In the genomic region with DNA sequence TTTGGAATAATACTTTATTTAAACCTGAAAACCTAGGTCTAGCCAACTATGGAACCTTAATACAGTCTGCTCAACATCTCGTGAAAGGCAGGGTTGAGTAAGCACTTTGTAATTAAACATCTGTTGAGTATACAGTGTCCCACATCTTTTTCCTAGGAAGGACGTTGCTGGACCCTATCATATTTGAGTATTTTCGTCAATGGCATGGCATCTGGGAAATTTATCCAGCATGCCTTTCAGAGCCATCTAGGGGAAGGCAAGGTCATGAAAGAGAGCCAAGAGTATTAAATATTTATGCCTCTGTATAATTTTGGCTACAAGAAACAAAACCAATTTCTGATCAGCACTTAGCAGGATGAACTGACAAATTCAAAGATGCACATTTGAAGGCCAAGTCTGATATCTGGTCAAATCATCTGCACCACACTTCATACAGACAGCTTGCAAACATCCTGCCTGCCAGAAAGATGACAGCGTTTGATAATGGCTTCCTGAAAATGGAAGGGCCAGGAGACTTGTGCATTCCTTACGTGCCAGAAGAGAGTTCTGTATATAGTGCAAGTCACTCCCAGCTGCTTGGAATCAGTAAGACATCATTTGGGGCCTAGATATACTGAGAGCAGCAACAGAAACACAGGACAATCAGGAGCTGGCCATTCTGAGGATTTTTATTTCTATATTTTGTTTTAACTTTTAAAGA, we compare ENCODE assay signal across 20 mouse cellular contexts. TPM values are rescaled to one million over a fixed set of nuclear protein-coding genes. Genes with fewer than 3 reads are reported as not detected.
DNase-seq lines count a peak whose midpoint lies in the region; ATAC-seq lines count a peak whose summit lies in the region.
"Had no signal": no experiment of that assay in that cellular context is flagged by ENCODE, and none has a peak within 500 bp of the region (broad histone marks: within the 10 kb centered on the region; RNA-seq: fewer than 3 reads in every experiment).

No protein-coding gene starts in this region.

- peak overlapping the region; percentile 27 for H3K4me2 ChIP-seq in heart, embryonic 13.5 days
- no peak overlapping the region for H3K4me2 ChIP-seq in midbrain, embryonic 11.5 days
- no peak overlapping the region for H3K4me2 ChIP-seq in midbrain, embryonic 14.5 days (ENCODE audit: low read length)
- H3K4me2 ChIP-seq in lung, embryonic 16.5 days (ENCODE audit: low read depth, low read length) = no peak overlapping the region
- H3K4me2 ChIP-seq in hindbrain, embryonic 13.5 days = no peak overlapping the region
- H3K4me2 ChIP-seq: forebrain, embryonic 15.5 days; limb, embryonic 13.5 days; neural tube, embryonic 12.5 days had no signal

- H3K36me3 ChIP-seq in heart, embryonic 13.5 days = no peaks in the 10 kb centered on the region
- H3K36me3 ChIP-seq in heart, embryonic 10.5 days = no peaks in the 10 kb centered on the region
- H3K36me3 ChIP-seq in midbrain, embryonic 11.5 days (ENCODE audit: control insufficient read depth, insufficient read depth, low read length) = no peaks in the 10 kb centered on the region
- no peaks in the 10 kb centered on the region for H3K36me3 ChIP-seq in midbrain, embryonic 14.5 days (ENCODE audit: control insufficient read depth, insufficient read depth, low read length)
- no peaks in the 10 kb centered on the region for H3K36me3 ChIP-seq in lung, embryonic 16.5 days (ENCODE audit: control insufficient read depth, insufficient read depth, low read length)
- no peaks in the 10 kb centered on the region for H3K36me3 ChIP-seq in hindbrain, embryonic 13.5 days
- H3K36me3 ChIP-seq: forebrain, embryonic 15.5 days; limb, embryonic 13.5 days; neural tube, embryonic 12.5 days had no signal

- no peak overlapping the region for H3K9ac ChIP-seq in heart, embryonic 13.5 days
- no peak overlapping the region for H3K9ac ChIP-seq in midbrain, embryonic 11.5 days (ENCODE audit: low read length)
- H3K9ac ChIP-seq in midbrain, embryonic 14.5 days (replicated peaks; ENCODE audit: low read length) = no peak overlapping the region
- H3K9ac ChIP-seq in lung, embryonic 16.5 days (ENCODE audit: low read length) = no peak overlapping the region
- H3K9ac ChIP-seq in hindbrain, embryonic 13.5 days = no peak overlapping the region
- H3K9ac ChIP-seq: forebrain, embryonic 15.5 days; limb, embryonic 13.5 days; neural tube, embryonic 12.5 days had no signal

- DNase-seq in heart, embryonic 10.5 days (ENCODE audit: low spot score) = no peak
- peak; percentile 53 for DNase-seq in midbrain, embryonic 11.5 days (ENCODE audit: low spot score, missing footprints)
- no peak for DNase-seq in midbrain, embryonic 14.5 days
- peak; percentile 15 for DNase-seq in yolk sac, embryonic 10.5 days (ENCODE audit: low spot score)
- DNase-seq in layer of hippocampus, postnatal 36 days = no peak
- DNase-seq: adrenal gland, postnatal 25 days; cerebellum, adult 9-11 months; gastrocnemius, postnatal 10 days; heart, postnatal 14 days; right cerebral cortex, postnatal 4 days; thymus, postnatal 4 days had no signal

- H3K27ac ChIP-seq in heart, embryonic 13.5 days (replicated peaks) = peak overlapping the region; percentile 67; the same call in 1 of the 2 replicates
- H3K27ac ChIP-seq in heart, embryonic 10.5 days = no peak overlapping the region
- H3K27ac ChIP-seq in midbrain, embryonic 11.5 days (ENCODE audit: low read depth, low read length) = no peak overlapping the region
- H3K27ac ChIP-seq in midbrain, embryonic 14.5 days (replicated peaks; ENCODE audit: low read depth, low read length) = no peak overlapping the region
- no peak overlapping the region for H3K27ac ChIP-seq in lung, embryonic 16.5 days (ENCODE audit: low read length)
- no peak overlapping the region for H3K27ac ChIP-seq in hindbrain, embryonic 13.5 days
- H3K27ac ChIP-seq: forebrain, embryonic 15.5 days; limb, embryonic 13.5 days; macrophage; neural tube, embryonic 12.5 days had no signal

- WGBS in heart, embryonic 13.5 days = 11% methylated on average over 5 of the region's 5 CpGs
- WGBS in heart, embryonic 10.5 days = 34% methylated on average over 5 of the region's 5 CpGs
- WGBS in midbrain, embryonic 11.5 days = 79% methylated on average over 5 of the region's 5 CpGs
- 82% methylated on average over 5 of the region's 5 CpGs for WGBS in midbrain, embryonic 14.5 days
- 20% methylated on average over 5 of the region's 5 CpGs for WGBS in lung, embryonic 16.5 days
- WGBS in hindbrain, embryonic 13.5 days = 80% methylated on average over 5 of the region's 5 CpGs

- H3K9me3 ChIP-seq in heart, embryonic 13.5 days = no peaks in the 10 kb centered on the region
- no peaks in the 10 kb centered on the region for H3K9me3 ChIP-seq in heart, embryonic 10.5 days
- no peaks in the 10 kb centered on the region for H3K9me3 ChIP-seq in midbrain, embryonic 11.5 days (ENCODE audit: control insufficient read depth, low read length)
- no peaks in the 10 kb centered on the region for H3K9me3 ChIP-seq in midbrain, embryonic 14.5 days (ENCODE audit: control insufficient read depth, low read length)
- H3K9me3 ChIP-seq in lung, embryonic 16.5 days (ENCODE audit: control insufficient read depth, low read length) = no peaks in the 10 kb centered on the region
- H3K9me3 ChIP-seq in hindbrain, embryonic 13.5 days = no peaks in the 10 kb centered on the region
- H3K9me3 ChIP-seq: forebrain, embryonic 15.5 days; limb, embryonic 13.5 days; neural tube, embryonic 12.5 days had no signal

- no peaks in the 10 kb centered on the region for H3K27me3 ChIP-seq in heart, embryonic 13.5 days (replicated peaks)
- H3K27me3 ChIP-seq in heart, embryonic 10.5 days (ENCODE audit: insufficient read depth, poor library complexity, severe bottlenecking) = no peaks in the 10 kb centered on the region
- no peaks in the 10 kb centered on the region for H3K27me3 ChIP-seq in midbrain, embryonic 11.5 days (ENCODE audit: control insufficient read depth, insufficient read depth, low read length)
- H3K27me3 ChIP-seq in midbrain, embryonic 14.5 days (ENCODE audit: control insufficient read depth, insufficient read depth, low read length) = no peaks in the 10 kb centered on the region
- no peaks in the 10 kb centered on the region for H3K27me3 ChIP-seq in lung, embryonic 16.5 days (ENCODE audit: control insufficient read depth, insufficient read depth, low read depth, low read length)
- H3K27me3 ChIP-seq in hindbrain, embryonic 13.5 days = no peaks in the 10 kb centered on the region
- H3K27me3 ChIP-seq: forebrain, embryonic 15.5 days; limb, embryonic 13.5 days; neural tube, embryonic 12.5 days had no signal

- H3K4me1 ChIP-seq in heart, embryonic 13.5 days = peaks cover 13% of the 10 kb centered on the region
- no peaks in the 10 kb centered on the region; the same call in 1 of the 2 replicates for H3K4me1 ChIP-seq in heart, embryonic 10.5 days
- H3K4me1 ChIP-seq in midbrain, embryonic 11.5 days (ENCODE audit: control insufficient read depth, insufficient read depth, low read length) = no peaks in the 10 kb centered on the region
- H3K4me1 ChIP-seq in midbrain, embryonic 14.5 days (ENCODE audit: control insufficient read depth, insufficient read depth, low read length) = no peaks in the 10 kb centered on the region
- no peaks in the 10 kb centered on the region for H3K4me1 ChIP-seq in lung, embryonic 16.5 days (replicated peaks; ENCODE audit: control insufficient read depth, insufficient read depth, low read length)
- no peaks in the 10 kb centered on the region for H3K4me1 ChIP-seq in hindbrain, embryonic 13.5 days (replicated peaks)
- H3K4me1 ChIP-seq: forebrain, embryonic 15.5 days; limb, embryonic 13.5 days; neural tube, embryonic 12.5 days had no signal

- no peak for ATAC-seq in heart, embryonic 13.5 days (ENCODE audit: extremely low read depth, insufficient number of reproducible peaks, low FRiP score, low TSS enrichment)
- no peak for ATAC-seq in midbrain, embryonic 11.5 days (ENCODE audit: low FRiP score)
- no peak for ATAC-seq in midbrain, embryonic 14.5 days (ENCODE audit: low FRiP score, low TSS enrichment)
- ATAC-seq in lung, embryonic 16.5 days (ENCODE audit: low read depth) = peak; percentile 97
- no peak for ATAC-seq in hindbrain, embryonic 13.5 days (ENCODE audit: low FRiP score)
- ATAC-seq: forebrain, embryonic 15.5 days had no signal

- H3K4me3 ChIP-seq in heart, embryonic 13.5 days = no peak overlapping the region
- H3K4me3 ChIP-seq in heart, embryonic 10.5 days = no peak overlapping the region
- no peak overlapping the region for H3K4me3 ChIP-seq in midbrain, embryonic 11.5 days (ENCODE audit: low read depth, low read length)
- H3K4me3 ChIP-seq in midbrain, embryonic 14.5 days (replicated peaks; ENCODE audit: low read depth, low read length) = no peak overlapping the region
- H3K4me3 ChIP-seq in lung, embryonic 16.5 days (ENCODE audit: low read length) = no peak overlapping the region
- H3K4me3 ChIP-seq in hindbrain, embryonic 13.5 days = no peak overlapping the region
- H3K4me3 ChIP-seq: forebrain, embryonic 15.5 days; limb, embryonic 13.5 days; neural tube, embryonic 12.5 days had no signal

RNA-seq across cellular contexts. Expression of gene Gyg, which starts 34.0 kb away (rescaled TPM):
- polyA plus RNA-seq in heart, embryonic 13.5 days (2015; fragmentation: Nextera tagmentation; extraction: Ambion mirVana) = 686 and 787 TPM in 2 replicates
- polyA plus RNA-seq in heart, embryonic 10.5 days (2016; fragmentation: Nextera tagmentation; extraction: Ambion mirVana) = 444 and 807 TPM in 2 replicates
- polyA plus RNA-seq in midbrain, embryonic 11.5 days (2014; fragmentation: Nextera tagmentation; extraction: Ambion mirVana) = 32.7 and 33.0 TPM in 2 replicates
- 46.0 and 49.6 TPM in 2 replicates for polyA plus RNA-seq in midbrain, embryonic 14.5 days (2014; fragmentation: Nextera tagmentation; extraction: Ambion mirVana)
- 336 and 351 TPM in 2 replicates for polyA plus RNA-seq in lung, embryonic 16.5 days (2015; fragmentation: Nextera tagmentation; extraction: Ambion mirVana)
- polyA plus RNA-seq in hindbrain, embryonic 13.5 days (2015; fragmentation: Nextera tagmentation; extraction: Ambion mirVana) = 34.8 and 37.4 TPM in 2 replicates
- total RNA-seq in layer of hippocampus, postnatal 36 days (2021) = 10 to 100 TPM; 44.1 to 46.9 TPM

RNA-seq across cellular contexts. Expression of gene Cpa3, which starts 52.9 kb away (rescaled TPM):
- 2.0 and 2.3 TPM in 2 replicates for polyA plus RNA-seq in heart, embryonic 13.5 days (2015; fragmentation: Nextera tagmentation; extraction: Ambion mirVana)
- 0.28 and 0.36 TPM in 2 replicates for polyA plus RNA-seq in heart, embryonic 10.5 days (2016; fragmentation: Nextera tagmentation; extraction: Ambion mirVana)
- polyA plus RNA-seq in midbrain, embryonic 11.5 days (2014; fragmentation: Nextera tagmentation; extraction: Ambion mirVana) = 0.25 and 0.27 TPM in 2 replicates
- polyA plus RNA-seq in midbrain, embryonic 14.5 days (2014; fragmentation: Nextera tagmentation; extraction: Ambion mirVana) = 0.14 TPM in 1 of 2 replicates, not detected in the other
- polyA plus RNA-seq in lung, embryonic 16.5 days (2015; fragmentation: Nextera tagmentation; extraction: Ambion mirVana) = 7.2 and 9.3 TPM in 2 replicates
- polyA plus RNA-seq in hindbrain, embryonic 13.5 days (2015; fragmentation: Nextera tagmentation; extraction: Ambion mirVana) = 0.18 and 0.45 TPM in 2 replicates
- under 1 TPM; 0.40 to 0.96 TPM for total RNA-seq in layer of hippocampus, postnatal 36 days (2021)
- total RNA-seq: ES-E14 had no signal
- polyA plus RNA-seq: C2C12 had no signal

Comparison
In these comparisons a context has a peak if more than half of its experiments do, and no peak if none do; other contexts are left out.
1. DNase-seq: peak in midbrain, embryonic 11.5 days (single experiment) and yolk sac, embryonic 10.5 days (single experiment); none in heart, embryonic 10.5 days (single experiment), midbrain, embryonic 14.5 days (single experiment) and layer of hippocampus, postnatal 36 days (0 of 2).